Mouse (Mus musculus) CH12.LX (cell line): ENCODE data around the gene Txn2.

Experiments
- CHD1 ChIP-seq: IDR thresholded peaks from 2 replicates; pipeline ENCODE4 v1.6.1; 2012; ENCODE audit warnings: low read depth, low read length, improper control_type of control experiment, inconsistent platforms
- ETS1 ChIP-seq: conservative IDR thresholded peaks from 2 replicates; pipeline ENCODE4 v1.6.1; 2012; ENCODE audit warnings: low read depth, mild to moderate bottlenecking, inconsistent platforms, low read length, improper control_type of control experiment, moderate library complexity

DNA sequence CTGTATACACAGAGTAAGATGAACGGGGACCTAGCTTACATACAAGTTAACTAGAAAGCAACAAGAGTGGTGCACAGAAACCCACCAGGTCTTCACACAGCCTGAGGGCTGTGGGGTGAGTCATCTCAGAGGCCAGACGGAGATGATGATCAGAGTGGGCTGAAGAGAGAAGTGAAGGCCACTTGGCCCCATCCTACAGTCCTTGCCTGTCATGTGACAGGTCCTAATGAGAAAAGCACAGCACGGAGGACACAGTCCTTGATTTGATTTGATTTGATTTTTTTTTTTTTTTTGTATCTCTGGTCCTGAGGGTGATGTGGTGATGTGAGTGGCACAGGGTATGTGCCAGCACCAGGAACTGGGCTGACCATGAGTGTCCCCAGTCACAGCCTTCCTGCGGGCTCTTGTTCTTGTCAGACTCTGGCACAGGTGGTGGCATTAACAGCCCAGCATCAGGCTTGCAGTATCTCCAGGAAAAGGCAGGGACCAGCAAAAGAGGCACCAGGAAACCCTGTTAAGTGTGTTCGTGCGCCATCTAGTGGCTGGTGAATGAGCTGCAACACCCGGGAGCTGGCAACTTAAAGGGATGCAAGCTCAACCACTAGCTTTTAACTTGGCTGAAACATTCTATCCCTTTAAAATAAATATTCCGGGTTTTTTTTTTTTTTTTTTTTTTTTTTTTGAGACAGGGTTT is 11.8 kb downstream of the Txn2 start:
- TF ChIP-seq CHD1 (no peak), ETS1 (no peak)
